Mouse (Mus musculus) naive thymus-derived CD4-positive, alpha-beta T cell, adult 2 months (primary cell): ENCODE results near the gene Sart1.

Experiments
- DNase-seq: peaks from one replicate; pipeline ENCODE4 v3.0.0-alpha.2; 2011; ENCODE audit warnings: low read depth

Sart1 gene

GRCm38 (mm10) chr19:5414534-5414957, 26.0 kb upstream of the Sart1 start:
- no peak for DNase-seq

GRCm38 (mm10) chr19:5413840-5414239, 25.3 kb upstream of the Sart1 start:
- no peak for DNase-seq

GRCm38 (mm10) chr19:5411961-5412360, 23.5 kb upstream of the Sart1 start:
- DNase-seq, result no peak

GRCm38 (mm10) chr19:5410641-5411040, 22.1 kb upstream of the Sart1 start:
- no peak for DNase-seq

GRCm38 (mm10) chr19:5409068-5409467, 20.6 kb upstream of the Sart1 start:
- no peak for DNase-seq

- peak; percentile 78 for DNase-seq
These were observed 19.8 kb upstream of the Sart1 start for GRCm38 (mm10) chr19:5408057-5409001.

GRCm38 (mm10) chr19:5407133-5407532, 18.6 kb upstream of the Sart1 start:
- peak; percentile 93 for DNase-seq

- peak; percentile 88 for DNase-seq
These were observed 18.1 kb upstream of the Sart1 start for GRCm38 (mm10) chr19:5406531-5407126.

- peak; percentile 87 for DNase-seq
These were observed 17.4 kb upstream of the Sart1 start for GRCm38 (mm10) chr19:5405924-5406323.

GRCm38 (mm10) chr19:5402293-5402692, 13.8 kb upstream of the Sart1 start, which contains the start of gene Tsga10ip:
Tsga10ip (minus strand) TSS chr19:5402526.
- no peak for DNase-seq

GRCm38 (mm10) chr19:5401073-5401472, 12.6 kb upstream of the Sart1 start:
- peak; percentile 41 for DNase-seq

GRCm38 (mm10) chr19:5395371-5395770, 6.9 kb upstream of the Sart1 start:
- DNase-seq, result no peak

GRCm38 (mm10) chr19:5394168-5394567, 5.7 kb upstream of the Sart1 start:
- DNase-seq, result no peak

- no peak for DNase-seq
These were observed 4.4 kb upstream of the Sart1 start for GRCm38 (mm10) chr19:5392892-5393291.

GRCm38 (mm10) chr19:5390416-5390815, 1.9 kb upstream of the Sart1 start:
- DNase-seq, result no peak

GRCm38 (mm10) chr19:5389647-5390046, 1.1 kb upstream of the Sart1 start:
- peak; percentile 88 for DNase-seq

GRCm38 (mm10) chr19:5388011-5388441, 477 bp downstream of the Sart1 start:
- no peak for DNase-seq

- DNase-seq, result no peak
These were observed 3.8 kb downstream of the Sart1 start for GRCm38 (mm10) chr19:5384715-5385114.

- no peak for DNase-seq
These were observed 5.2 kb downstream of the Sart1 start for GRCm38 (mm10) chr19:5383326-5383725.

- no peak for DNase-seq
These were observed 11.1 kb downstream of the Sart1 start for GRCm38 (mm10) chr19:5377446-5377845.

- DNase-seq, result no peak
These were observed 13.8 kb downstream of the Sart1 start for GRCm38 (mm10) chr19:5374748-5375147.

GRCm38 (mm10) chr19:5374177-5374576, 14.3 kb downstream of the Sart1 start:
- no peak for DNase-seq

- DNase-seq, result no peak
These were observed 15.8 kb downstream of the Sart1 start for GRCm38 (mm10) chr19:5372724-5373123.
